Mouse (Mus musculus): ENCODE data around the gene Nme9. TPM values are rescaled to one million over a fixed set of nuclear protein-coding genes. Genes with fewer than 3 reads are reported as not detected.

Nme9 gene
- polyA plus RNA-seq, 1 experiment from 2014 or later: 0.55 TPM

- no peak overlapping the region for H3K9ac ChIP-seq (replicated peaks)
- H3K9me3 ChIP-seq: no peaks in the 10 kb centered on the region
- no peak overlapping the region for H3K27ac ChIP-seq
- H3K4me3 ChIP-seq (replicated peaks): no peak overlapping the region
- no peak overlapping the region for H3K4me2 ChIP-seq (replicated peaks)
- H3K36me3 ChIP-seq: no peaks in the 10 kb centered on the region
- H3K27me3 ChIP-seq: no peaks in the 10 kb centered on the region
- no peak for ATAC-seq
- H3K4me1 ChIP-seq (replicated peaks): peaks cover 34% of the 10 kb centered on the region
- WGBS: 83% methylated on average over 11 of the region's 11 CpGs
Observed at GRCm38 (mm10) chr9:99428601-99429331, 22.5 kb upstream of the Nme9 start.

DNA sequence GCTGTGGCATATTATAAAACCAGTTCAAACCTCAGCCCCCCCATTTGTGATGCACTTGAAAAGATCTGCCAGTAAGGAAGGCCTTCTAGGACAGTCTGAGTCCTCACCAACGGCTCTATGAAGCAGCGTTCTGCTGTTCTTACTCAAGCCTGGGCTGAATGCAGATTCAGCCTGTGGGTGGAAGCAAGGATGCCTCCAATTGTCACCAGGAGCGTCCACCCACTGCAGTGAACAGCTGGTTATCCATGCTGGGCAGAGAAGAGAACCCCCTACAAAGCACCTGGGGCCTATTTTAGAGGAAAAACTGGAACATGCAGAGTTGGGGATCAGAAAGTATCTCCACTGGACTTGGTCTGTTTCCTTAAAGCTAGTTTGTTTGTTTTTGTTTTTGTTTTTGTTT, 21.4 kb upstream of the Nme9 start:
- no peak overlapping the region for H3K9ac ChIP-seq (replicated peaks)
- peaks cover 34% of the 10 kb centered on the region for H3K4me1 ChIP-seq (replicated peaks)
- ATAC-seq: no peak
- H3K36me3 ChIP-seq: no peaks in the 10 kb centered on the region
- no peak overlapping the region for H3K4me2 ChIP-seq (replicated peaks)
- 79% methylated on average over 3 of the region's 3 CpGs for whole genome bisulfite sequencing
- no peaks in the 10 kb centered on the region for H3K27me3 ChIP-seq
- H3K9me3 ChIP-seq: no peaks in the 10 kb centered on the region
- H3K27ac ChIP-seq: no peak overlapping the region
- no peak overlapping the region for H3K4me3 ChIP-seq (replicated peaks)

DNA sequence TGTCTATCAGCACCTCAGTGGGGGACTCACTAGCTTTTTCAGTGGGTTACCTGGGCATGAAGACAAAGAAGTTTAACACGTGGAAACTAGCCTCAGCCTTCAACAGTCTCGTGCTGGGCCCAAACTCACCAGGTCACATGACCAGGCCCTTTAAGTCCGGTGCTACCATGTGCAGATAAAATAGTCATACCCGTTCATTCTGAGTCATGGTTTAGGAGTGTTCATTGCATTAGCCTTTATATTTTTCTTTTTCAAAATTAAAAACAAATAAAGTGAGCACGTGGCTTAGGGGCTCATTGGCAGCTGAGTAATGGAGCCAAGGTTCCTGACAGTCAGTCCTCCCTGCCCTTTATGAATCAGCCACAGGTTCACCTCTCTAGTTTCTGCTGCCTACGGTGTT, 20.5 kb upstream of the Nme9 start:
- Histone ChIP-seq H3K9ac (replicated peaks) (no peak overlapping the region), H3K4me3 (replicated peaks) (no peak overlapping the region), H3K9me3 (no peaks in the 10 kb centered on the region), H3K36me3 (no peaks in the 10 kb centered on the region), H3K4me2 (replicated peaks) (no peak overlapping the region), H3K4me1 (replicated peaks) (peaks cover 34% of the 10 kb centered on the region), H3K27me3 (no peaks in the 10 kb centered on the region), H3K27ac (no peak overlapping the region)
- 80% methylated on average over 6 of the region's 6 CpGs for WGBS
- no peak for ATAC-seq

GRCm38 (mm10) chr9:99431346-99431745, 19.9 kb upstream of the Nme9 start:
- WGBS: 92% methylated on average over 8 of the region's 8 CpGs

GRCm38 (mm10) chr9:99431963-99432362, 19.3 kb upstream of the Nme9 start:
- H3K4me2 ChIP-seq (replicated peaks): no peak overlapping the region
- H3K4me3 ChIP-seq (replicated peaks): no peak overlapping the region
- peaks cover 37% of the 10 kb centered on the region for H3K4me1 ChIP-seq (replicated peaks)
- H3K27me3 ChIP-seq: no peaks in the 10 kb centered on the region
- H3K9ac ChIP-seq (replicated peaks): no peak overlapping the region
- no peak for ATAC-seq
- H3K27ac ChIP-seq: no peak overlapping the region
- 89% methylated on average over 6 of the region's 6 CpGs for WGBS
- no peaks in the 10 kb centered on the region for H3K36me3 ChIP-seq
- H3K9me3 ChIP-seq: no peaks in the 10 kb centered on the region

More at GRCm38 (mm10) chr9:99431346-99431745, 19.9 kb upstream of the Nme9 start:
- ATAC-seq: no peak
- no peak overlapping the region for H3K4me2 ChIP-seq (replicated peaks)
- H3K4me3 ChIP-seq (replicated peaks): no peak overlapping the region
- H3K4me1 ChIP-seq (replicated peaks): peaks cover 34% of the 10 kb centered on the region
- H3K9ac ChIP-seq (replicated peaks): no peak overlapping the region
- H3K9me3 ChIP-seq: no peaks in the 10 kb centered on the region
- no peaks in the 10 kb centered on the region for H3K27me3 ChIP-seq
- no peaks in the 10 kb centered on the region for H3K36me3 ChIP-seq
- H3K27ac ChIP-seq: no peak overlapping the region

DNA sequence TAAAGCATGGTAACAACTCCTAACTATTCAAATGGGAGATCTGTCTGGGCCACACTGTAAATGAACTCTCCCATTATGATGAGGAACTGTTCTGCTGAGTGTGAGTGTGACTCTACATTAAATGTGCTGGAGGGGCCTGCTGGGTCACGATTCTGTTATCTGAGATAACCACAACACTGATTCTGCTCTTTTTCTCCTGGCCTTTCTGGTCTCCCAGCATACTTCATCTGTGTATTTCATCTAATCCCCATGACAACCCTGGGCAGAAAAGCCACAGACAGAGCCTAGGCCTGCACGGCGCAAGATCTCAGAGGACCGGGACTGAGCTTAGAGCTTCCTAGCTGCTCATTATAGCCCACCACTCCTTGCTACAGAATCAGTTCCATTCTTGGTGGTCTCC, 18.8 kb upstream of the Nme9 start:
- H3K9ac ChIP-seq (replicated peaks): no peak overlapping the region
- no peaks in the 10 kb centered on the region for H3K9me3 ChIP-seq
- H3K27me3 ChIP-seq: peaks cover 3% of the 10 kb centered on the region
- H3K4me1 ChIP-seq (replicated peaks): peaks cover 42% of the 10 kb centered on the region
- 74% methylated on average over 4 of the region's 4 CpGs for WGBS
- no peaks in the 10 kb centered on the region for H3K36me3 ChIP-seq
- no peak for ATAC-seq
- H3K4me3 ChIP-seq (replicated peaks): no peak overlapping the region
- H3K4me2 ChIP-seq (replicated peaks): no peak overlapping the region
- no peak overlapping the region for H3K27ac ChIP-seq

DNA sequence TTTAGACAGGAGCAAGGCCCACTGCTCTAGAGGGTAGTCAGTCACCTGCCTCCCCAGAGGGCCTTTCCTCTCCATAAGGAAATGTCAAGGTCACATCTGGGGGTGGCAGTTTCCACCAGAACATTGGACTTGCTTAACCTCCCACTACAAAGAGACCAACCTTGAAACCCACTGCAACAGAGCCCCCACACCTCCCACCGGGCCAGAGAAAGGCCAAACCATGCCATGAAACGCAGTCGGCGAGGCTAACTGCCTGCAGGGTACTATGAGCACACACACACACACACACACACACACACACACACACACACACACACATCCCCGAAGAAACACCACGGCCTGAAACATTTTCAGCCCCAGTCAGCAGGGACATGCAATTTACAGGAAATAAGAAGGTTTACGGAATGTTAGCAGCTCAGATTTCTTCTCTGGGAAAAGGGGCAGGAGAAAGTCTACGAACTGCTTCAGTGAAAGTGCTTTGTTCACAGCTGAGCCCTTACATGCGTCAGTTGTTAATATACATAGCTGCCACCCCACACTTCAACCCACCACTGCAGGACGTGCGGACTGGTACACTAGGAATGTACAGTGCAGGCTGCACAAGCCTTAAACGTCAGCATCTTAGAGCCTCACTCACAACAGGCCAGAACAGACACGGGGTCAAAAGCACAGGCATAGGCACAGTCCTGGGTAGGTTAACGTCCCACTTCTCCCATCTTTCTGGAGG, 16.2 kb upstream of the Nme9 start:
- 26% methylated on average over 14 of the region's 14 CpGs for WGBS
- ATAC-seq: peak; percentile 29
- Histone ChIP-seq H3K27ac (peak overlapping the region; percentile 90), H3K9me3 (no peaks in the 10 kb centered on the region), H3K4me2 (replicated peaks) (peak overlapping the region; percentile 89), H3K9ac (replicated peaks) (peak overlapping the region; percentile 94), H3K27me3 (peaks cover 17% of the 10 kb centered on the region), H3K4me1 (replicated peaks) (peaks cover 45% of the 10 kb centered on the region), H3K4me3 (replicated peaks) (peak overlapping the region; percentile 88), H3K36me3 (no peaks in the 10 kb centered on the region)

- H3K9me3 ChIP-seq: no peaks in the 10 kb centered on the region
- ATAC-seq: peak; percentile 55
Observed at GRCm38 (mm10) chr9:99435619-99436181, 15.6 kb upstream of the Nme9 start.

GRCm38 (mm10) chr9:99436182-99437030, 14.9 kb upstream of the Nme9 start:
- no peaks in the 10 kb centered on the region for H3K9me3 ChIP-seq
- H3K4me3 ChIP-seq (replicated peaks): peak overlapping the region; percentile 88
- peaks cover 17% of the 10 kb centered on the region for H3K27me3 ChIP-seq
- H3K4me2 ChIP-seq (replicated peaks): peak overlapping the region; percentile 89
- peak overlapping the region; percentile 94 for H3K9ac ChIP-seq (replicated peaks)
- WGBS: under 1% methylated on average over 73 of the region's 86 CpGs
- ATAC-seq: peak; percentile 83
- peaks cover 45% of the 10 kb centered on the region for H3K4me1 ChIP-seq (replicated peaks)
- H3K36me3 ChIP-seq: no peaks in the 10 kb centered on the region
- H3K27ac ChIP-seq: peak overlapping the region; percentile 90

More at GRCm38 (mm10) chr9:99435619-99436181, 15.6 kb upstream of the Nme9 start:
- Histone ChIP-seq H3K36me3 (no peaks in the 10 kb centered on the region), H3K27ac (peak overlapping the region; percentile 90), H3K4me1 (replicated peaks) (peaks cover 45% of the 10 kb centered on the region), H3K4me2 (replicated peaks) (peak overlapping the region; percentile 89), H3K4me3 (replicated peaks) (peak overlapping the region; percentile 88), H3K9ac (replicated peaks) (peak overlapping the region; percentile 94), H3K27me3 (peaks cover 17% of the 10 kb centered on the region)
- 12% methylated on average over 16 of the region's 16 CpGs for WGBS

GRCm38 (mm10) chr9:99437031-99437764, 14.1 kb upstream of the Nme9 start, which contains the start of gene Mras:
Gene Mras, minus strand, starts transcription at chr9:99437381.
- peak within 1 kb of the TSS; percentile 88 for H3K4me3 ChIP-seq (replicated peaks)
- no peaks in the 10 kb centered on the region for H3K9me3 ChIP-seq
- peak within 1 kb of the TSS; percentile 94 for H3K9ac ChIP-seq (replicated peaks)
- peaks cover 45% of the 10 kb centered on the region for H3K4me1 ChIP-seq (replicated peaks)
- H3K27ac ChIP-seq: peak within 1 kb of the TSS; percentile 90
- 17% methylated on average over 27 of the region's 27 CpGs for WGBS
- no peak; the same call in 1 of the 2 replicates for ATAC-seq
- H3K27me3 ChIP-seq: peaks cover 17% of the 10 kb centered on the region
- H3K4me2 ChIP-seq (replicated peaks): peak within 1 kb of the TSS; percentile 89
- no peaks in the 10 kb centered on the region for H3K36me3 ChIP-seq
